Mouse (Mus musculus) limb, embryonic 15.5 days (tissue): ENCODE measurements around the gene Slc5a11. TPM values are rescaled to one million over a fixed set of nuclear protein-coding genes. Genes with fewer than 3 reads are reported as not detected.

Experiments
- ATAC-seq: fragments of 200-750 bp; cut with Nextera tagmentation; 2 replicates; pipeline ENCODE4 v1.8.0; 2017; ENCODE audit warnings: low read depth, moderate TSS enrichment; ENCODE audit not compliant: insufficient number of reproducible peaks, low FRiP score, low TSS enrichment
- H3K27ac ChIP-seq: fragments of 300-500 bp; sonication (generic); 2 replicates; pipeline ENCODE4 v1.5.1; 2015; ENCODE audit warnings: moderate library complexity, mild to moderate bottlenecking, inconsistent platforms
- H3K27me3 ChIP-seq: fragments of 300-500 bp; sonication (generic); 2 replicates; pipeline ENCODE4 v1.6.1; 2015; ENCODE audit warnings: inconsistent platforms
- H3K36me3 ChIP-seq: fragments of 300-500 bp; sonication (generic); 2 replicates; pipeline ENCODE4 v1.6.1; 2015; ENCODE audit warnings: inconsistent platforms
- H3K4me1 ChIP-seq: fragments of 300-500 bp; sonication (generic); 2 replicates; pipeline ENCODE4 v1.6.1; 2015; ENCODE audit warnings: inconsistent platforms
- H3K4me2 ChIP-seq: fragments of 300-500 bp; sonication (generic); 2 replicates; pipeline ENCODE4 v1.6.1; 2015; ENCODE audit warnings: mild to moderate bottlenecking, inconsistent platforms
- H3K4me3 ChIP-seq: fragments of 300-500 bp; sonication (generic); 2 replicates; pipeline ENCODE4 v1.5.1; 2015; ENCODE audit warnings: mild to moderate bottlenecking, inconsistent platforms
- H3K9ac ChIP-seq: fragments of 300-500 bp; sonication (generic); 2 replicates; pipeline ENCODE4 v1.6.1; 2015; ENCODE audit warnings: inconsistent platforms
- H3K9me3 ChIP-seq: fragments of 300-500 bp; sonication (generic); 2 replicates; pipeline ENCODE4 v1.6.1; 2016; ENCODE audit warnings: inconsistent platforms
- WGBS: fragments of 180-500 bp; shearing (Covaris S2); methylation state at CpG from one replicate; pipeline ENCODE4 v1.1.7; 2015; 5-methylcytosine and 5-hydroxymethylcytosine counted together
- polyA plus RNA-seq: library from polyadenylated mRNA; unstranded; fragments of >200 nt; fragmentation: Nextera tagmentation; extraction: Ambion mirVana; gene quantifications from 2 replicates; pipeline ENCODE4 v1.2.1, GENCODE M21; 2015

Gene Slc5a11
- not detected in 2 replicates for polyA plus RNA-seq

DNA sequence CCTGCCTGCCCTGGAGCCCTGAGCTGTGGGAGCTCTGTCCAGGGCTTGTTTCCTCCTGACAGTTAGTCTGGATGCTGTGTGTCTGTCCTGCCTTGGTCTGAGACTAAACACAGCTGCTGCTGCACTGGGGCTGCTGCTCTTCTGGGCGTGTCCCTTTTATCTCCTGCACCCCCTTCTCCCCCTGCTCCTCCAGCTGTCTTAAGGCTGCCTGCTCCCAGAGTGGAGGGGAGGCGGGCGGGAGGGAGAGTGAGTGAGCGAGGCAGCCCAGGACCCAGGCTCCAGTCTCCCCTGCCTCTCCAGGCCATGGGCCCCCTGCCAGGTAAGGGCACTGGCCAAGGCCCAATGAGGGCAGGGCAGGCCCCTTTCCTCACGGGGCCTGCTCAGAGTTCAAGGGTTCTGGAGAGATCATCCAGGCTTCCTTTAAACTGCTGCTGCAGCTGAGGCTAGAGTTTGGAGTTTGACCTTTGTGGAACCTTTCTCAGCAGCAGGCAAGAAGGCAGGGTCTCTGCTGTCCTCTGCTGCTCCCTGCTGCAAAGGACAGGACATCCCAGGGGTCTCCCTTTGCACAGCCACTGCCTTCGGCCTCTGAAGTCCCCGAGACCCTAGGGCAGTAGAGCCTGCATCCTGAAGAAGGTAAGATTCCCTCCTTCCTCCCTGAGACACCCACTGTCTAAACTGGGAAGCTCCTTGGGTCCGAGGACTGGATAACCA lies at the start of gene Slc5a11:
Slc5a11 (plus strand) TSS at position 416 of the 711 bp plus-strand sequence.
- H3K4me1 ChIP-seq = peaks cover 6% of the 10 kb centered on the region; the same call in 1 of the 2 replicates
- no peak within 1 kb of the TSS; the same call in 1 of the 2 replicates for H3K9ac ChIP-seq
- ATAC-seq = no peak

DNA sequence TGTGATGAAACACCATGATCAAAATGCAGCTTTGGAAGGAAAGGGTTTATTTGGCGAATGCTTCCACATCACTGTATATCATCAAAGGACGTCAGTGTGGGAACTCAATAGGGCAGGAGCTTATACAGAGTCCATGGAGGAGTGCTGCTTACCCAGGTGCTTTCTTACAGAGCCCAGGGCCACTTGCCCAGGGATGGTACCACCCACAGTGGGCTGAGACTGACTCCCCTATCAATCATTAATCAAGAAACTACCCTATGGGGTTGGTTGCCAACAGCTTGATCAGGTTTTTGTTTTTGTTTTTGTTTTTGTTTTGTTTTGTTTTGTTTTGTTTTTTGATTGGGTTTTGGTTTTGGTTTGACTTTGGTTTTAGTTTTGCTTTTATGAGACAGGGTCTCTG lies 47.1 kb upstream of the Slc5a11 start:
- Histone ChIP-seq H3K4me1 (no peaks in the 10 kb centered on the region), H3K27me3 (no peaks in the 10 kb centered on the region), H3K9ac (no peak overlapping the region), H3K4me3 (no peak overlapping the region), H3K9me3 (no peaks in the 10 kb centered on the region), H3K36me3 (peaks cover 93% of the 10 kb centered on the region), H3K27ac (no peak overlapping the region), H3K4me2 (no peak overlapping the region)
- 93% methylated on average over 2 of the region's 2 CpGs for WGBS
- ATAC-seq = no peak

More for the DNA sequence above, at the start of gene Slc5a11:
- Histone ChIP-seq H3K4me3 (no peak within 1 kb of the TSS), H3K27ac (no peak within 1 kb of the TSS), H3K9me3 (no peaks in the 10 kb centered on the region), H3K27me3 (no peaks in the 10 kb centered on the region), H3K4me2 (no peak within 1 kb of the TSS), H3K36me3 (no peaks in the 10 kb centered on the region)
- 37% methylated on average over 8 of the region's 8 CpGs for WGBS

DNA sequence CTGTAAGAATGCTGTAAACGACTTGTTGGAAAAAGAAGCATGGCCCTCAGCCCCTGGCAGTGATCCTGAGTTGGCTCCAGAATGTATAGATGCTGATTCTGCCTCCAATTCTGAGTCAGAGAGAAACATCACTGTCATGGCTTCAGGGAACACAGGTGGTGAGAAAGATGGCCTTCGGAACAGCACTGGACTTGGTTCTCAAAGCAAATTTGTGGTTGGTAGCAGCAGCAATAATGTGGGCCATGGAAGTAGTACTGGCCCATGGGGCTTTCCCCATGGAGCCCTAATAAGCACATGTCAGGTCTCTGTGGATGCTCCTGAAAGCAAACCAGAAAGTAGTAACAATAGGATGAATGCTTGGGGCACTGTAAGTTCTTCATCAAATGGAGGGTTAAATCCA lies 45.0 kb upstream of the Slc5a11 start:
- Histone ChIP-seq H3K36me3 (peaks cover 89% of the 10 kb centered on the region), H3K4me2 (no peak overlapping the region), H3K27me3 (no peaks in the 10 kb centered on the region), H3K4me1 (no peaks in the 10 kb centered on the region), H3K9me3 (no peaks in the 10 kb centered on the region), H3K9ac (no peak overlapping the region), H3K4me3 (no peak overlapping the region), H3K27ac (no peak overlapping the region)
- ATAC-seq = no peak
- WGBS = 89% methylated on average over 2 of the region's 2 CpGs

DNA sequence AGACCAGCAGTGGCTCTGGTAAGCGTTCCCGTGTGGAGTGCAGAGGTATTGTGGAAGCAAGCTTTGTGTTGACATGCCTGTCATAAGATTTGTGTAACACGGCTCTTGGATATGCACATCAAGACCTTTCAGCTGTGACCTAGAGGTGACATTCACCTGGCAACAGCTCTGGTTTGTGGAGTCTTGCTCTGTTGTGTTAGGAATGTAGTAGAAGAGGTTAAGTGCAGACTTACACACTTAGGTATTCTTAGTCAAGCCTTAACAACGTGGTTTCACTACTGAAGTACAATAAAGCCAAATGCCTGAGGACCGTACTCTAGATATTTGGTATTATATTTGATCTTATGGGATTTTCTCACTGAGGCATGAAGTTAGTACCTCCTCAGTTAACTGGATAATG lies 42.5 kb upstream of the Slc5a11 start:
- no peak overlapping the region for H3K27ac ChIP-seq
- no peak overlapping the region for H3K9ac ChIP-seq
- H3K36me3 ChIP-seq = peaks cover 83% of the 10 kb centered on the region
- 93% methylated on average over 5 of the region's 5 CpGs for WGBS
- no peak overlapping the region for H3K4me2 ChIP-seq
- no peak for ATAC-seq
- no peaks in the 10 kb centered on the region for H3K4me1 ChIP-seq
- no peaks in the 10 kb centered on the region for H3K9me3 ChIP-seq
- H3K27me3 ChIP-seq = no peaks in the 10 kb centered on the region
- H3K4me3 ChIP-seq = no peak overlapping the region

DNA sequence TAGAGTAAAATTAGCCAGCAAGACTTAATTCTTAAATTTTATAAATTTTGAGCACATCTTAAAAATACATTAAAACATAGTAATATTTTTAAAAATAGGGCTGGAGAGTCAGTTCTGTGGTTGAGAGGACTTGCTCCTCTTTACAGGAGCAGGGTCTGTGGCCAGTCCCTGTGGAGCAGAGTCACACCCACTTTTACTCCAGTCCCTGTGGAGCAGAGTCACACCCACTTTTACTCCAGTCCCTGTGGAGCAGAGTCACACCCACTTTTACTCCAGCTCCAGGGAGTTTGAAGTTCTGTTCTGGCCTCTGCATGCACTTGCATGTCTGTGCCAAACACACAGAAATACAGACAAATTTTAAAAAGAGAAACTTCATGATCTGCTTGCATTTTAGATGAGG lies 37.4 kb upstream of the Slc5a11 start:
- ATAC-seq = no peak
- H3K4me2 ChIP-seq = no peak overlapping the region
- H3K27me3 ChIP-seq = no peaks in the 10 kb centered on the region
- peaks cover 73% of the 10 kb centered on the region for H3K36me3 ChIP-seq
- H3K27ac ChIP-seq = no peak overlapping the region
- H3K9ac ChIP-seq = no peak overlapping the region
- H3K9me3 ChIP-seq = no peaks in the 10 kb centered on the region
- H3K4me1 ChIP-seq = no peaks in the 10 kb centered on the region
- no peak overlapping the region for H3K4me3 ChIP-seq

DNA sequence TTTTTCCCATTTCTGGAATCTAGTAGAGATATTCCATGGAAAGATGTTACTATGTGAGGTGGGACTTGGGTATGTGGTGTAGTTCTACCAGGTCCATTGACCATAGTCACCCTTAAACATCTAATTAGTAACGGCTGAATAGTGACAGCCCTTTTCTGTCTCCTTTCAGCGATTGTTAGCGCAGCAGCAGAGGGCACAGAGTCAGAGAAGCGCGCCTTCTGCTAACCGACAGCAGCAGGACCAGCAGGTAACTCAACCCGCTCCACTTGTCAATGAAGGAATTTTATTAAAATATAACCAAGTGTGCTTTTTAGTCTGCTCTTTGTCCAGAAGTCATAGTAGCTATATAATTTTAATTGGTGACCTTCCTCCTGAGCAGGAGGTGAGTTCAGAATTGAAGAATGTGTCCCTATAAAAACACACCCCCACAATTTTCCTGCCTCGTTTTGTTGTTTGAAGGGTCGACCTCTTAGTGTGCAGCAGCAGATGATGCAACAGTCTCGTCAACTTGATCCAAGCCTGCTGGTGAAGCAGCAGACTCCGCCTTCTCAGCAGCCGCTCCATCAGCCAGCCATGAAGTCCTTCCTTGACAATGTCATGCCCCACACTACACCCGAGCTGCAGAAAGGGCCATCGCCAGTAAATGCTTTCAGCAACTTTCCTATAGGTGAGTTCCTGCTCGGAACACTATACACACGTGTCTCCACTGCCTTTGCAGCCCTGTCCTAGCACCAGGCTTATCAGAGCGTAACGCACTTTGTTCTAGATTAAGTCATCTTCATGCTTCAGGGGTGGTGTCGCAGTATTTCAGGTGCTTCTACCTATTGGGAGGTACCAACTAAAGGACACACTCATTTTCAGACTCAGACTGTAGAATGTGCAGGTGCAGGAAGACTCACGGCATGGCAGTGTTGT lies 32.5 kb upstream of the Slc5a11 start:
- WGBS = 84% methylated on average over 20 of the region's 20 CpGs
- Histone ChIP-seq H3K9ac (no peak overlapping the region), H3K4me1 (no peaks in the 10 kb centered on the region), H3K4me2 (no peak overlapping the region), H3K36me3 (peaks cover 80% of the 10 kb centered on the region), H3K27ac (no peak overlapping the region), H3K4me3 (no peak overlapping the region), H3K27me3 (no peaks in the 10 kb centered on the region), H3K9me3 (no peaks in the 10 kb centered on the region)
- ATAC-seq = no peak

DNA sequence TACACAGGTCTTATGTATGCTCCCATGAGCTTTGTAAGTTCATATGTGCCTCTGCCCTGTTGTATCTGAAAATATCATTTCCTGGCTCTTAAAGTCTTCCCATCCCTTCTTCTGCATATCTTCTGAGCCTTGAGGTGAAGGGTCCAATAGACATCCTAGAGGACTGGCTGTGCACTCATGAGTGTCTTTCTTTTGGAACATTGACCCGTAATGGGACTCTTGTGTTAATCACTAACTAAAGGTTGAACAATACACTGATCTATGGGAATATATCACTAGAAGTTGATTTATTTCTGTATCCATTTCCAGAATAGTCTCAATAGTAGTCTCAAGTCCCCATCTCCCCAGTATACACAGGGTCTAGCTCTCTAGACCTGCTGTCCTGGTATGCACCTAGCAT lies 29.7 kb upstream of the Slc5a11 start:
- no peak overlapping the region for H3K9ac ChIP-seq
- WGBS = 100% methylated on average over 1 of the region's 1 CpGs
- H3K4me3 ChIP-seq = no peak overlapping the region
- no peaks in the 10 kb centered on the region for H3K4me1 ChIP-seq
- no peak overlapping the region for H3K27ac ChIP-seq
- no peak overlapping the region for H3K4me2 ChIP-seq
- no peaks in the 10 kb centered on the region for H3K9me3 ChIP-seq
- H3K36me3 ChIP-seq = peaks cover 93% of the 10 kb centered on the region
- no peaks in the 10 kb centered on the region for H3K27me3 ChIP-seq
- no peak for ATAC-seq

DNA sequence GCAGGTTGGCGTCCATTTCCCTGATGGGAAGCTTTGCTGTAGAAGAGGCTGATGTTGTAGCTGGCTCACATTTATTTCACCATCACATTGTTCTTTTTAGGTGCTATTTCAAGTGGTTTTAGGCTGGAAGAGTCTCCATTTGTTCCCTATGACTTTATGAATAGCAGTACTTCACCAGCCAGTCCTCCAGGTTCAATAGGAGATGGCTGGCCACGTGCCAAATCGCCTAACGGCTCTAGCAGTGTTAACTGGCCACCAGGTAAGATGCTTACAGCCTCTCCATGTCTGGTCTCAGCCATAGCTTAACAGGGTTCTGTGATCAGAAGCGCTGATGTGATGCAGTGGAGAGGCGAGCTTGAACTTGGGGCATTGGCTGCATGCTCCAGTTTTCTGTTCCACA lies 28.1 kb upstream of the Slc5a11 start:
- no peak overlapping the region for H3K4me2 ChIP-seq

DNA sequence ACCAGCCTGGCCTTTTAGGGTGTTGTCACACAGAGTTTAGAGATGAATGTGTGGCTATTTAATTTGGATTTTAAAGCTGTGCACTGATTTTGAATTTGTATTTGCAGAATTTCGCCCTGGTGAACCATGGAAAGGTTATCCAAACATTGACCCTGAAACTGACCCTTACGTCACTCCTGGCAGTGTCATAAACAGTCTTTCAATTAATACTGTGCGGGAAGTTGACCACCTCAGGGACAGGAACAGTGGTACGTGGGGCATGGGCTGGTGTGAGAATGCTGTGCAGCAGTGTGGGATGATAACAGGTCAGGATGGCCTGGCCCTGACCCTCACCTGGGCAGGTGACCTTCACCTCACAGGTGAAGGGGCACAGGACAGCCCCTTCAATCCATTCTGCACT lies 27.3 kb upstream of the Slc5a11 start:
- ATAC-seq = no peak
- no peaks in the 10 kb centered on the region for H3K9me3 ChIP-seq
- no peaks in the 10 kb centered on the region for H3K27me3 ChIP-seq
- H3K4me2 ChIP-seq = no peak overlapping the region
- no peaks in the 10 kb centered on the region for H3K4me1 ChIP-seq
- 87% methylated on average over 4 of the region's 4 CpGs for WGBS
- H3K36me3 ChIP-seq = peaks cover 93% of the 10 kb centered on the region
- no peak overlapping the region for H3K4me3 ChIP-seq
- H3K9ac ChIP-seq = no peak overlapping the region
- no peak overlapping the region for H3K27ac ChIP-seq

More for the DNA sequence above, 28.1 kb upstream of the Slc5a11 start:
- WGBS = 88% methylated on average over 6 of the region's 6 CpGs
- Histone ChIP-seq H3K36me3 (peaks cover 93% of the 10 kb centered on the region), H3K27me3 (no peaks in the 10 kb centered on the region), H3K4me1 (no peaks in the 10 kb centered on the region), H3K9ac (no peak overlapping the region), H3K4me3 (no peak overlapping the region), H3K9me3 (no peaks in the 10 kb centered on the region), H3K27ac (no peak overlapping the region)
- no peak for ATAC-seq

DNA sequence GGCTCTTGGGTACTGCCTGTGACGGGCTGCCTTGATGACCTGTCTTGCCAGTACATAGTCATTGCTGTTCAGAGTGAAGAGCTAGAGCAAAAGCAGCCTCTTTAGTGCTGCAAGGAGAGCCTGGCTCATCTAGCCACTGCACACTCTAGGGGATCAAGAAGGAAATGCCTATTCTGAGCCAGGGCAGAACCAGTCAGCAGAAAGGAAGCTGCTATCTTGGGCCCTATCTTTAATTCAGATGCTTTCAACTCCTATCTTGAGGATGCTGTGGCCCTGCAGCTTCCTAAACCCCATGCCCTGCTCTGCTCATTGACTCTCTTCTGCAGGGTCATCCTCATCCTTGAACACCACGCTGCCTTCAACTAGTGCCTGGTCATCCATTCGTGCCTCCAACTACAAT lies 26.1 kb upstream of the Slc5a11 start:
- H3K9ac ChIP-seq = no peak overlapping the region
- 94% methylated on average over 3 of the region's 3 CpGs for WGBS
- no peaks in the 10 kb centered on the region for H3K9me3 ChIP-seq
- no peaks in the 10 kb centered on the region for H3K27me3 ChIP-seq
- no peak overlapping the region for H3K4me2 ChIP-seq
- H3K27ac ChIP-seq = no peak overlapping the region
- no peak for ATAC-seq
- peaks cover 93% of the 10 kb centered on the region for H3K36me3 ChIP-seq
- no peak overlapping the region for H3K4me3 ChIP-seq
- H3K4me1 ChIP-seq = no peaks in the 10 kb centered on the region

DNA sequence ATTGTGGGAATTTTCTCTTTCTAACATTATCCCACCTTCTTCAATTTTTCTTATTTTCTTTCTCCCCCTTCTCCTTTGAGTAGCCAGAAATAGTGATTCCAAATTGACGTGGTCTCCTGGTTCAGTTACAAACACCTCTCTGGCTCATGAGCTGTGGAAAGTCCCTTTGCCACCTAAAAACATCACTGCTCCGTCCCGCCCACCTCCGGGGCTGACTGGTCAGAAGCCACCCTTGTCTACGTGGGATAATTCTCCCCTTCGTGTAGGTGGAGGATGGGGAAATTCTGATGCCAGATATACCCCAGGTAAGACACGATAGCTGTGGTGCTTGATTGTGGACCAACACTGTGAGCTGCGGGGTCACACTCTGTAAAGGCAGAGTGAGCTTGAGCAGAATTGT lies 24.8 kb upstream of the Slc5a11 start:
- no peaks in the 10 kb centered on the region for H3K9me3 ChIP-seq
- 93% methylated on average over 8 of the region's 8 CpGs for WGBS
- H3K36me3 ChIP-seq = peaks cover 86% of the 10 kb centered on the region
- no peak overlapping the region for H3K27ac ChIP-seq
- H3K4me3 ChIP-seq = no peak overlapping the region
- no peak overlapping the region for H3K4me2 ChIP-seq
- H3K27me3 ChIP-seq = no peaks in the 10 kb centered on the region
- no peak for ATAC-seq
- H3K4me1 ChIP-seq = no peaks in the 10 kb centered on the region
- H3K9ac ChIP-seq = no peak overlapping the region

DNA sequence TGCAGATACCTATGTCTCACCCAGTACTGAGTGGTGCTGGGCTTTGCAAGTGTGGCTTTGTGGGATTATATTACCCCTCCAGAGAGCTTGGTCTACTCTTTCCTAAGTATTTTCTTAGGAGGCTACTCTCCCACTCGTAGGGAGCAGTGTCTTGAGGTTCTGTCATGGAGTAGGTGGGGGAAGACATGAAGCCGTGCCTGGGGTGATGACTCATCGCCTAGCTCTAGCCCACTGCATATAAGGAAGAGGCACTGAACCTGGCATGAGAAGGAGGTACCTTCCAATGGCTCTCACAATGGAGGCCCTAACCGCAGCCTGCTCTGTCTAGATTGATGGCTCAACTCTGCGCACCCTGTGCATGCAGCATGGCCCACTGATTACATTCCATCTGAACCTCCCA lies 22.8 kb upstream of the Slc5a11 start:
- H3K36me3 ChIP-seq = peaks cover 79% of the 10 kb centered on the region
- H3K4me3 ChIP-seq = no peak overlapping the region
- ATAC-seq = no peak
- H3K27me3 ChIP-seq = no peaks in the 10 kb centered on the region
- no peak overlapping the region for H3K4me2 ChIP-seq
- H3K4me1 ChIP-seq = no peaks in the 10 kb centered on the region
- WGBS = 84% methylated on average over 5 of the region's 5 CpGs
- H3K27ac ChIP-seq = no peak overlapping the region
- H3K9me3 ChIP-seq = no peaks in the 10 kb centered on the region
- H3K9ac ChIP-seq = no peak overlapping the region
